Mouse (Mus musculus) 3T3-L1 (cell line): ENCODE results near the gene Chgb.

ENCODE experiments used
- DNase-seq: peaks from one replicate; pipeline ENCODE4 v3.0.0-alpha.2; 2015; ENCODE audit warnings: low read depth, low spot score

Chgb gene

GRCm38 (mm10) chr2:132780978-132781377 is at the start of gene Chgb:
Gene Chgb, plus strand, starts transcription at chr2:132781278.
- no peak for DNase-seq

GRCm38 (mm10) chr2:132732940-132733339 is 48.1 kb upstream of the Chgb start:
- no peak for DNase-seq

GRCm38 (mm10) chr2:132733603-132734573 is 47.2 kb upstream of the Chgb start:
- no peak for DNase-seq

GRCm38 (mm10) chr2:132738816-132739432 is 42.2 kb upstream of the Chgb start:
- no peak for DNase-seq

GRCm38 (mm10) chr2:132741862-132742347 is 39.2 kb upstream of the Chgb start:
- peak; percentile 37 for DNase-seq

GRCm38 (mm10) chr2:132744866-132745265 is 36.2 kb upstream of the Chgb start:
- DNase-seq: no peak

GRCm38 (mm10) chr2:132746108-132746507 is 35.0 kb upstream of the Chgb start:
- no peak for DNase-seq

- no peak for DNase-seq
Measured at GRCm38 (mm10) chr2:132750726-132751125, 30.4 kb upstream of the Chgb start.

GRCm38 (mm10) chr2:132751141-132752066 is 29.7 kb upstream of the Chgb start:
- DNase-seq: peak; percentile 27

GRCm38 (mm10) chr2:132752398-132752797 is 28.7 kb upstream of the Chgb start:
- DNase-seq: no peak

- DNase-seq: no peak
Measured at GRCm38 (mm10) chr2:132753137-132753536, 27.9 kb upstream of the Chgb start.

- DNase-seq: no peak
Measured at GRCm38 (mm10) chr2:132757911-132758310, 23.2 kb upstream of the Chgb start.

- peak; percentile 70 for DNase-seq
Measured at GRCm38 (mm10) chr2:132770822-132771221, 10.3 kb upstream of the Chgb start.

- DNase-seq: peak; percentile 85
Measured at GRCm38 (mm10) chr2:132781439-132782068, 476 bp downstream of the Chgb start.

- DNase-seq: no peak
Measured at GRCm38 (mm10) chr2:132784039-132784438, 3.0 kb downstream of the Chgb start.

GRCm38 (mm10) chr2:132793441-132794203 is 12.5 kb downstream of the Chgb start:
- no peak for DNase-seq

- DNase-seq: no peak
Measured at GRCm38 (mm10) chr2:132794204-132794586, 13.1 kb downstream of the Chgb start.

GRCm38 (mm10) chr2:132802976-132803375 is 21.9 kb downstream of the Chgb start:
- DNase-seq: no peak

GRCm38 (mm10) chr2:132815608-132816314 is 34.7 kb downstream of the Chgb start, which contains the start of the genes Trmt6 and Mcm8:
Gene Trmt6, minus strand, starts transcription at chr2:132816055.
Gene Mcm8, plus strand, starts transcription at chr2:132816141.
- peak; percentile 99 for DNase-seq
